Mouse (Mus musculus) liver, embryonic 11.5 days (tissue): ENCODE measurements at regions not wholly inside any gene's neighbourhood (a gene's known extent, or its start where the extent isn't known, plus 50 kb on each side); places are given as distances from the start of the nearest gene placed in this dataset.

ENCODE experiments used
- ATAC-seq: fragments of 200-750 bp; cut with Nextera tagmentation; replicated peaks from 2 replicates; pipeline ENCODE4 v1.8.0; 2017; ENCODE audit warnings: moderate number of reproducible peaks, mild to moderate bottlenecking, moderate TSS enrichment, moderate library complexity; ENCODE audit not compliant: low FRiP score
- DNase-seq: peaks from one replicate; pipeline ENCODE4 v3.0.0-alpha.2; 2017; ENCODE audit warnings: low spot score
- H3K27ac ChIP-seq: fragments of 300-500 bp; sonication (generic); 2 replicates; pipeline ENCODE4 v1.5.1; 2014; ENCODE audit warnings: mild to moderate bottlenecking, low read depth, low read length, control low read depth
- H3K27me3 ChIP-seq: fragments of 300-500 bp; sonication (generic); replicated peaks from 2 replicates; pipeline ENCODE4 v1.6.1; 2014; ENCODE audit warnings: low read length, mixed read lengths; ENCODE audit not compliant: control insufficient read depth, insufficient read depth
- H3K36me3 ChIP-seq: fragments of 300-500 bp; sonication (generic); 2 replicates; pipeline ENCODE4 v1.6.1; 2014; ENCODE audit warnings: mild to moderate bottlenecking, low read length, moderate library complexity, mixed read lengths; ENCODE audit not compliant: control insufficient read depth, insufficient read depth
- H3K4me1 ChIP-seq: fragments of 300-500 bp; sonication (generic); replicated peaks from 2 replicates; pipeline ENCODE4 v1.6.1; 2014; ENCODE audit warnings: low read length, mixed read lengths; ENCODE audit not compliant: control insufficient read depth, insufficient read depth
- H3K4me2 ChIP-seq: fragments of 300-500 bp; sonication (generic); 2 replicates; pipeline ENCODE4 v1.6.1; 2014; ENCODE audit warnings: mild to moderate bottlenecking, control low read depth, moderate library complexity
- H3K4me3 ChIP-seq: fragments of 300-500 bp; sonication (generic); 2 replicates; pipeline ENCODE4 v1.5.1; 2014; ENCODE audit warnings: low read depth, low read length, control low read depth
- H3K9ac ChIP-seq: fragments of 300-500 bp; sonication (generic); 2 replicates; pipeline ENCODE4 v1.6.1; 2014; ENCODE audit warnings: low read depth, low read length, control low read depth
- H3K9me3 ChIP-seq: fragments of 300-500 bp; sonication (generic); 2 replicates; pipeline ENCODE4 v1.6.1; 2016; ENCODE audit warnings: low read length, inconsistent platforms, mixed read lengths; ENCODE audit not compliant: control insufficient read depth
- WGBS: fragments of 180-500 bp; shearing (Covaris S2); extraction: QIAGEN DNeasy Blood & Tissue Kit; methylation state at CpG from one replicate; pipeline ENCODE4 v1.1.7; 2014; 5-methylcytosine and 5-hydroxymethylcytosine counted together

GRCm38 (mm10) chr1:164572183-164572582 is 114.0 kb upstream of the Atp1b1 start:
- Histone ChIP-seq H3K4me2 (no peak overlapping the region), H3K36me3 (no peaks in the 10 kb centered on the region), H3K9me3 (no peaks in the 10 kb centered on the region), H3K4me1 (no peaks in the 10 kb centered on the region), H3K9ac (no peak overlapping the region), H3K27me3 (no peaks in the 10 kb centered on the region), H3K4me3 (no peak overlapping the region), H3K27ac (no peak overlapping the region)
- no peak for DNase-seq
- WGBS = 47% methylated on average over 4 of the region's 4 CpGs
- ATAC-seq = no peak

- H3K27me3 ChIP-seq = no peaks in the 10 kb centered on the region
- no peaks in the 10 kb centered on the region for H3K9me3 ChIP-seq
- H3K36me3 ChIP-seq = no peaks in the 10 kb centered on the region
- no peak overlapping the region for H3K4me2 ChIP-seq
- H3K4me1 ChIP-seq = no peaks in the 10 kb centered on the region
- no peak for DNase-seq
- no peak for ATAC-seq
- 77% methylated on average over 5 of the region's 5 CpGs for WGBS
- H3K27ac ChIP-seq = no peak overlapping the region
- no peak overlapping the region for H3K9ac ChIP-seq
- H3K4me3 ChIP-seq = no peak overlapping the region
Observed at GRCm38 (mm10) chr1:164571496-164572078, 113.4 kb upstream of the Atp1b1 start.

- H3K27ac ChIP-seq = no peak overlapping the region
Observed at GRCm38 (mm10) chr1:164564847-164565246, 106.7 kb upstream of the Atp1b1 start.

GRCm38 (mm10) chr1:164559546-164560228 is 101.5 kb upstream of the Atp1b1 start:
- no peaks in the 10 kb centered on the region for H3K36me3 ChIP-seq

More at GRCm38 (mm10) chr1:164564847-164565246, 106.7 kb upstream of the Atp1b1 start:
- Histone ChIP-seq H3K27me3 (no peaks in the 10 kb centered on the region), H3K9ac (no peak overlapping the region), H3K4me1 (no peaks in the 10 kb centered on the region), H3K4me2 (no peak overlapping the region), H3K4me3 (no peak overlapping the region), H3K36me3 (no peaks in the 10 kb centered on the region), H3K9me3 (no peaks in the 10 kb centered on the region)
- no peak for DNase-seq
- ATAC-seq = no peak
- 67% methylated on average over 6 of the region's 6 CpGs for WGBS

GRCm38 (mm10) chr1:164552658-164553057 is 94.5 kb upstream of the Atp1b1 start:
- no peak overlapping the region for H3K4me2 ChIP-seq
- DNase-seq (no peak), ATAC-seq (no peak)
- no peak overlapping the region for H3K27ac ChIP-seq
- no peaks in the 10 kb centered on the region for H3K27me3 ChIP-seq
- WGBS = 22% methylated on average over 4 of the region's 4 CpGs
- no peaks in the 10 kb centered on the region for H3K36me3 ChIP-seq
- H3K4me1 ChIP-seq = 0 out of 2 replicates have a peak, but pooled peaks cover 4% of the 10 kb centered on the region
- no peaks in the 10 kb centered on the region for H3K9me3 ChIP-seq
- H3K9ac ChIP-seq = no peak overlapping the region
- no peak overlapping the region for H3K4me3 ChIP-seq

More at GRCm38 (mm10) chr1:164559546-164560228, 101.5 kb upstream of the Atp1b1 start:
- H3K9ac ChIP-seq = no peak overlapping the region
- ATAC-seq (no peak), DNase-seq (no peak)
- no peaks in the 10 kb centered on the region for H3K4me1 ChIP-seq
- H3K27me3 ChIP-seq = no peaks in the 10 kb centered on the region
- H3K9me3 ChIP-seq = no peaks in the 10 kb centered on the region
- 81% methylated on average over 4 of the region's 4 CpGs for WGBS
- H3K4me2 ChIP-seq = no peak overlapping the region
- no peak overlapping the region for H3K4me3 ChIP-seq
- no peak overlapping the region for H3K27ac ChIP-seq

- H3K9ac ChIP-seq = no peak overlapping the region
- 61% methylated on average over 2 of the region's 2 CpGs for WGBS
- 0 out of 2 replicates have a peak, but pooled peaks cover 4% of the 10 kb centered on the region for H3K4me1 ChIP-seq
- H3K4me3 ChIP-seq = no peak overlapping the region
- ATAC-seq = no peak
- H3K27ac ChIP-seq = no peak overlapping the region
- H3K9me3 ChIP-seq = no peaks in the 10 kb centered on the region
- no peaks in the 10 kb centered on the region for H3K36me3 ChIP-seq
- no peak overlapping the region for H3K4me2 ChIP-seq
- no peaks in the 10 kb centered on the region for H3K27me3 ChIP-seq
- no peak for DNase-seq
Observed at GRCm38 (mm10) chr1:164551019-164551418, 92.9 kb upstream of the Atp1b1 start.

- 85% methylated on average over 3 of the region's 3 CpGs for WGBS
- 0 out of 2 replicates have a peak, but pooled peaks cover 4% of the 10 kb centered on the region for H3K4me1 ChIP-seq
- H3K4me3 ChIP-seq = no peak overlapping the region
- DNase-seq = no peak
- H3K27me3 ChIP-seq = no peaks in the 10 kb centered on the region
- no peak overlapping the region for H3K9ac ChIP-seq
- H3K27ac ChIP-seq = no peak overlapping the region
- no peaks in the 10 kb centered on the region for H3K9me3 ChIP-seq
- ATAC-seq = no peak
- no peaks in the 10 kb centered on the region for H3K36me3 ChIP-seq
- H3K4me2 ChIP-seq = no peak overlapping the region
Observed at GRCm38 (mm10) chr1:164550596-164550995, 92.4 kb upstream of the Atp1b1 start.

GRCm38 (mm10) chr1:164548071-164548470 is 89.9 kb upstream of the Atp1b1 start:
- Histone ChIP-seq H3K4me3 (no peak overlapping the region), H3K27ac (no peak overlapping the region), H3K9ac (no peak overlapping the region), H3K4me2 (no peak overlapping the region), H3K27me3 (no peaks in the 10 kb centered on the region), H3K9me3 (no peaks in the 10 kb centered on the region), H3K4me1 (0 out of 2 replicates have a peak, but pooled peaks cover 3% of the 10 kb centered on the region), H3K36me3 (no peaks in the 10 kb centered on the region)
- no peak for ATAC-seq
- DNase-seq = no peak
- WGBS = 70% methylated on average over 8 of the region's 8 CpGs

- ATAC-seq (no peak), DNase-seq (no peak)
- H3K9me3 ChIP-seq = no peaks in the 10 kb centered on the region
- no peak overlapping the region for H3K27ac ChIP-seq
- no peak overlapping the region for H3K4me3 ChIP-seq
- no peak overlapping the region for H3K9ac ChIP-seq
- H3K27me3 ChIP-seq = no peaks in the 10 kb centered on the region
- H3K4me1 ChIP-seq = no peaks in the 10 kb centered on the region
- no peak overlapping the region for H3K4me2 ChIP-seq
- no peaks in the 10 kb centered on the region for H3K36me3 ChIP-seq
- 74% methylated on average over 4 of the region's 4 CpGs for WGBS
Observed at GRCm38 (mm10) chr1:164545843-164546242, 87.7 kb upstream of the Atp1b1 start.
